Mouse (Mus musculus): Measurements from ENCODE around the gene Angptl2.

The Angptl2 gene

GRCm38 (mm10) chr2:33230701-33231100 lies 14.8 kb downstream of the Angptl2 start:
- no peak for DNase-seq (ENCODE audit: low spot score in 2 of 2)

- DNase-seq (ENCODE audit: low spot score in 2 of 2), result no peak
These were observed 15.9 kb downstream of the Angptl2 start for GRCm38 (mm10) chr2:33231788-33232187.

DNA sequence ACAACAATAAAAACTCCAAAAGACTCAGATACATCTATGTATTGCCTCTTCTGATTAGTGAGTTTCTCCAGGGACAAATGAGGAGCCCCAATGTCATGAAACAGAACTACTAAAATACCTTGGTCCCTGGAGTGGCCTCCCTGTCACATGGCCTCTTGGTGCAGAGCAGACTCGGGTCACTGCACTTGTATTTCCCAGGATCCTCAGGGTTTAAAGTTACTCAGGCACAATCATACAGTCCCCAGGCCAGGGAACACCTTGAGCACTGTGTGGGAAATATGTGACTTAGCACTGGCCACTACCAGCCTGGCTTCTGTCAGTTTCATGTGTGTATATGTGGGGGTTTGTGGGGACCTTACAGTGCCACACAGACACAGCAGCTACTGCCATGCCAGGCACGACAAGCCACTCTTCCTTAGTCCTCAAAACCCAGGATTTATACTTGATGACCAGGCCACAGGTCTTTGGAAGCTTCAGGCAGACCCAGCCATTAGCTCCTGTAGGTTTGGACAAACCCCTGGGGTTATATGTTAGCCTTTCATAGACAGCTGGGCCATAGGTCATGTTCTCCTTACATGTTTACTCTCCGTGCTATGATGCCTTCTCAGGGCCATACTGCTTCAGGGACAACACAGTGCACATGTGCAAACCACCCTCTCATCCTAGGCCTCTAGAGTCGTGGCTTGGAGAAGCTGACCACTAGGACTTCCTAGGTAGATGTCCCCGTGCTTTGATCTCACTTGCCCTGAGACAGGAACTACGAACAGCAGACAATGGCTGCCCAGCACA lies 17.1 kb downstream of the Angptl2 start:
- no peak for DNase-seq (ENCODE audit: low spot score in 2 of 2)

DNA sequence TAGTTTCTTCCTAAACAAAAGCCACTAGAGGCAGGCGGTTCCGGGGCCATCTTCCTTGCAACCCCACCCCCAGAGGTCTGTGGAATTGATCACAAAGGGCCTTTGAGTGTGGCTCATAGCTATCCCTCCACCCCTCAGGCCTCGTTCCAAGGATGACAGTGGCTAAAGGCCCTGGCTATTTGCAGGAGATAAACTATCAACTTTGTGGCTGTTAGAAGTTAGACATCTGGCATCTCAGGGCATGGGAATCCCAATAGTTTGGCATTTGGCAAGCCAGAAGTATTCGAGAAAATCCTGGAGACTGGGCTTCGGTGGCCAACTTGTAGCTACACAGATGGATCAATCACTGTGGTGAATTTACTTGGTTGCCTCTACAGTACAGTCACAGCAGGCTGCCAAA lies 18.0 kb downstream of the Angptl2 start:
- DNase-seq (ENCODE audit: low spot score in 2 of 2), result no peak

DNA sequence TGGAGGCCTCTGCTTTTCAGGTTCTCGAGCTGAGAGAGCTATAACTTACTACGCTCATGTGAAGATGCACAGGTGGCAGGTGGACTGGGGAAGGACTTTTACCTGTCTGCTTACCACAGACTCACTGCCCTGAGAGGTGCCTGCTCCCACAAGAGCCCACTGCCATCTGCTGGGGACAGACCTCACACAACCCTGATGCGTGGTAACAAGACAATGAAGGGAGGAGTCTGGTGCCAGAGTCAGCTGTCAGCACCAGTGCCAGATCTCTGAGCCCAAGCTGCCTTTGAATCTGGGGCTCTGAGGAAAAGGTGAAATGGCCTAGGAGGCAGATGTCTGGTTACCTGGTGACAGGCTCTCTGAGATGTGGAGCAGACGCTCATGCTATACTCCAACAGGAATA lies 19.0 kb downstream of the Angptl2 start:
- DNase-seq (ENCODE audit: low spot score in 2 of 2), result no peak

DNA sequence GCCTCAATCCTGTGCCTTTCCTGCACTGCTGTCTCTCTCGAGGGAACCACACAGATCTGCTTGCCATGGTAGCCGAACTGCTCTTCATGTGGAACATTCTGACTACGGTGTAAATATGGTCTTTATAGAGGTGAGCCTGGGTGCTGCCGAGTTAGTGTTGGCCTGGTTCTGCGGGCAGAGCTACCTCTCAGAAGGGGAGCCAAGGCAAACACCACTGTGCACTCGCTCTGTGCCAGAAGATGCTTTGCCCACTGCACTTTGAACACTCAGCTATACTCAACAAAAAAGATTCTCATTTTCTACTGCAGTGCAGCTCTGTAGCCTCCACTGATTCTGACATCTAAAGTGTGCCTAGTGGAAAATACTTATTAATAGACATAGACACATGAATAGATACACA lies 21.7 kb downstream of the Angptl2 start:
- no peak for DNase-seq (ENCODE audit: low spot score in 2 of 2)

DNA sequence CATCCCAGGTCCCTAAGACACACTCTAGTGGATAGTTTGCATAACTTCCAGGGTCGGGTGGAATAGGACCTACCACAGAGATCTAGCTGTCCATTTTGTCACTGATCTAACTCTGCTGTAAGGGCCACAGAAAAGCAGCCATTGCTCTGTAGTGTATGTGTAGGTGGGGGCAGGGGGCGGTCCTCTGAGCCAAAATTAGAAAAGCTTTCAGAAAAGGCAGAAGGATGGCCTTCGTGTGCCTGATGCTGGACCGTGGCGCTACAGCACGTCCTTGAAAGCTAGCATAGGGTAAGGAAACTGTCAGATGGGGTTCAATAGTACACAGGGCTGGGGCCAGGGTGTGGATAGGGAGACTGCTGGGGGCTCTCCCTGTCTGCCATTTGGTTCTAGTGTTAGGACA lies 29.0 kb downstream of the Angptl2 start:
- no peak for DNase-seq (ENCODE audit: low spot score in 2 of 2)

DNA sequence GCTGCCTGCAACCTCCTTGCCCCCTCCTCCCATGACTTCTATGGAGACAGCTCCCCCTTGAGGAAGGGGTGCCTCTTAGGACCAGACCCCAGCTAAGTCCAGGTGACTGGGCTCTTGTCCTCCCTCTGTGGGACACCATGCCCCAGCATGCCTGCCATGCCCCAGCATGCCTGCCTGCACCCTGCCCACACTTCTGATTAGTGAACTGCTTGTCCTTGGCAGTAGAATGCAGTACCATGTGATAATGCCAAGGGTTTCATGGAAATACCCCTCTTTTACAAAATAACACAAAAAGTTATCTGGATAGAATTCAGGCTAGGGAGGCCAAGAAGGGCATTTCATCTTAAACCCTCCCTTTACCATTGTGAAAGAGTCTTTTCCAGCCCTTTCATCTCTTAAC lies 29.5 kb downstream of the Angptl2 start:
- DNase-seq (ENCODE audit: low spot score in 2 of 2), result no peak

DNA sequence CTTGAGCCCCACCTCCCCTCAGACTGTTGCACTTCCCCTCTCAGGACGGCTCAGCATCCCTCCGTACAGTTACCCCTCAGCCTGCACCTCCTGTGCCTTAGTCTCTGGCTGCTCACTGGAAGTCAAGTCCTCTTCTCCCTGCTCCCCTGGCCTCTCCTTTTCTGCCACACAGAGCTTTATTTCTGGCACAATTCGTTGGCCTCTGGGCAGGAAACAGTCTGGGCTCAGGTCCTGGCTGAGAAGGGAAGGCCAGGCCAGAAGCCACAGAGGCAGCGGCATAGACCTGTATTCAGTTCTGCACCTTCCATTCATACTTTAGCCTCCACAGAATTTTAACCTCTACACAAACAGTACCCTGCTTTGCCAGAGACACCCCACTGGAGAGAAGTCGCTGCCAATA lies 31.0 kb downstream of the Angptl2 start:
- DNase-seq (ENCODE audit: low spot score in 2 of 2), result no peak

DNA sequence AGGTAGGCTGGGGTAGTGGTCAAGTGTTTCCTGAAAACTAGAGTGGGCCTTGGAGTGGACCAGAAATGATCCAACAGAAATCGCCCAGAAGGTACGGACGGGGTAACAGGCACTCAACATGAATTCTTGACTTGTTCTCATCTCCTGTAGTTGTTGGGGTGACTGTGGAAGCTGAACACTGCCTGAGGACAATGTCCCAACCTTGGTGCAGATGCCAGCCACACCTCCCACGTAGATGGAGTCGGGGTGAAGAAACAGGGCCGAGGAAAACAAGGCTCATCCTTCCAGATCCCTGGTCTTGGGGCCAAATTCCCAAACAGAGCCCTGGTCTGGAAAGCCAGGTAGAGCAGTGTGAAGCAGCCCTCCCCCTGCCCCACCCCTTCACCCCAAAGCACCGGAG lies 32.7 kb downstream of the Angptl2 start:
- DNase-seq (ENCODE audit: low spot score in 2 of 2), result no peak

GRCm38 (mm10) chr2:33249922-33250633 lies 34.2 kb downstream of the Angptl2 start:
- DNase-seq (ENCODE audit: low spot score in 2 of 2), result no peak

- DNase-seq (ENCODE audit: low spot score in 2 of 2), result no peak
These were observed 36.9 kb downstream of the Angptl2 start for GRCm38 (mm10) chr2:33252751-33253150.

DNA sequence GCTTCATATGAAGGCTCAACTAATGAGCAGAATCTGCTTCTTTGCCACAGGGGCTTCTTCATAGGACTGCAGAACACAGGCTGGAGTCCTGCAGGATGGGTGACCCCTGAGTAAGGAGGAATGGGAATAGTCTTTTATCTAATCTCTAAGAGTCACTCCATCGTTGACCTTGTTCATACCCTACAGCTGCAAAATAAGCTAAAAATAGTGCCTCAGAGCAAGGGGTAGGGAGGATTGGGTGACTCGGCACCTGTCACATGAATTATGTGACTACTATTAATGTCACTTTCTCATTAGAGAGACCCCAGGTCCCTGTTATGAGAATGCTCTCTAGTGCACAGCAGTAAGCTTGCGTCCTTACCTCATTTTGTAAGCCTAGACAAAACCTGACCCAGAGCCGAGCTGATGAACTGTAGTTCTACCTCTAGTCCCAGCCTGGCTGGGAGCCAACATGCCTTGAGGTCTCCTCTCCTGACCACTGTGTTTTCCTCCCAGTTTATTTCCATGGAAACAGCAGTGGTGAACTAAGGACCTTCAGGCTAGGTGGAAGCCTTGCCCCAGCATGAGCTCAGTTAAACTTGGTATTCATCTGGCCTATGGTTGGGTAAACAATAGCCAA lies 37.8 kb downstream of the Angptl2 start:
- no peak for DNase-seq (ENCODE audit: low spot score in 2 of 2)

DNA sequence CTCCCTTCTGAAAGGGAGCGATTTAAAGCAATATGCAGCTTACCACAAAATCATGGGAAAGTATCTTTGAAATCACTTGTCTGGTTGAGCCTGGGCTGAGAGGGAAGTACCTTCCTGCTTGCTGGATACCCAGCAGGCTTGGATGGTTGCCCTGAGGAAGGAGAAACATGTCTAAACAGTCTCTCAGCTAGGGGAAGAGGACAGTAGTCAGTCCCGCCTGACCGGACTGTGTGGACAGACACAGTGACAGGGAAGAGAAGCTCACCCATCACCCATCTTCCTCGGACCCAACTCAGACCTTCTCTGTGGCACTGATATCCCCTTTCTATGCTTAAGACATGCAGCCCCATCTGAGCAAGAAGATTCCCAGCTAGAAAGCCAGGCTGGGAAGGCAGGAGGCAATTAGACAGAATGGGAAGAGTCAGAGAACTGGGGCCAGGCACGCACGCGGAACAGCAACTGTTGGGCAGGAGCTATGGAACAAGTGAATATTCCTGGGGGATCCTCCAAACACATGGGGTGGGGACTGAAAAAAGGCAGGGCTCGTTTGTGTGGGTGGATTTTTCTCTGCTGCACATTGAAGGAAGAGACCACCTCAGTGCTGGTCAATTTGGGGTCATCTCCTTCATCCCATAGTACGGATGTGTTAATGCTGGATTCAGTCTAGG lies 38.6 kb downstream of the Angptl2 start:
- DNase-seq (ENCODE audit: low spot score in 2 of 2), result no peak

GRCm38 (mm10) chr2:33256769-33257537 lies 41.1 kb downstream of the Angptl2 start:
- no peak for DNase-seq (ENCODE audit: low spot score in 2 of 2)

DNA sequence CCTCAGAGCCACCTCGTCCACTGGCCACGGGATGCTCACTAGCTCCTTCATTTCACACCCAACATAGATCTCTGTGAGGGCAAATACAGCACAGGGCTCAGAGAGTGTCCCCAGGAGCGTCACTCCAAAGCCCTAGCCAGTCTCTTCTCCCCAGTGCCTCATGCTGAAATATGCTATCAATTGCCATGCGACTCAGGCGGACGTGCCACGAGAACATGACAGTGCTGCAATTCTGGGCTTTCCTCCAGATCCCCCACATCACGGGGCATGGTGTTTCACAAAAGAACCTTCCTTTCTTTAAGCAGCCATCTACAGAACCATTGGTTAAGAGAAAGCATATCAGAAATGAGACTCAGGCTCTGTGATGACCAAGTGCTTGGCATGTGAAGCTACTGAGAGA lies 44.9 kb downstream of the Angptl2 start:
- peak; percentile 69 to 84 for DNase-seq (ENCODE audit: low spot score in 2 of 2)

- no peak for DNase-seq (ENCODE audit: low spot score in 2 of 2)
These were observed 45.6 kb downstream of the Angptl2 start for GRCm38 (mm10) chr2:33261475-33261874.

DNA sequence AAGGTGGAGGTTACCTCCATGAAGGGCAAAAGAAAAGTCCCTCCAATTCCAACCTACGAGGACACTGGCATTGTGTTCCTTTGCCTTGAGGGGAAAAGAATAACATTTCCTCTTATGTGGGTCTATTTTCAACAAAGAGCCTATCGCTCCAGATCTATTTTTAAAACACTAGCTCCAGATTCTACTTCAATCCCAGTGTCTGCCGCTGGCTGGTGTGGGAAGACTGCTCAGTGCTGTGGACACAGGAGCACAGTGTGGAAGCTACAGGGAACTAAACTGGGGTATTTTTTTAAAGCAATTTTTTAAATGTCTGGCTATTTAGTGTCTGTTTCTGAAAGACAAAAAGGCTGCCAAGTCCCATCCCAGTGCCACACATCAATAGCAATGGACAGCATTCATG lies 49.9 kb downstream of the Angptl2 start:
- peak in 1 of 2 experiments; percentile 52 for DNase-seq (ENCODE audit: low spot score in 2 of 2)

- DNase-seq (ENCODE audit: low spot score in 2 of 2), result no peak
These were observed 51.2 kb downstream of the Angptl2 start for GRCm38 (mm10) chr2:33267075-33267474.

- no peak for DNase-seq (ENCODE audit: low spot score in 2 of 2)
These were observed 52.7 kb downstream of the Angptl2 start for GRCm38 (mm10) chr2:33268384-33269131.

- DNase-seq (ENCODE audit: low spot score in 2 of 2), result no peak
These were observed 53.2 kb downstream of the Angptl2 start for GRCm38 (mm10) chr2:33269132-33269493.
